Mouse (Mus musculus): ENCODE results near the gene Slc19a1. TPM values are rescaled to one million over a fixed set of nuclear protein-coding genes. Genes with fewer than 3 reads are reported as not detected.
A peak's percentile ranks its signal among the peaks of the same experiment; 100 is the strongest.

The Slc19a1 gene
- polyA plus RNA-seq, 1 experiment from 2014 or later = 37.5 TPM

DNA sequence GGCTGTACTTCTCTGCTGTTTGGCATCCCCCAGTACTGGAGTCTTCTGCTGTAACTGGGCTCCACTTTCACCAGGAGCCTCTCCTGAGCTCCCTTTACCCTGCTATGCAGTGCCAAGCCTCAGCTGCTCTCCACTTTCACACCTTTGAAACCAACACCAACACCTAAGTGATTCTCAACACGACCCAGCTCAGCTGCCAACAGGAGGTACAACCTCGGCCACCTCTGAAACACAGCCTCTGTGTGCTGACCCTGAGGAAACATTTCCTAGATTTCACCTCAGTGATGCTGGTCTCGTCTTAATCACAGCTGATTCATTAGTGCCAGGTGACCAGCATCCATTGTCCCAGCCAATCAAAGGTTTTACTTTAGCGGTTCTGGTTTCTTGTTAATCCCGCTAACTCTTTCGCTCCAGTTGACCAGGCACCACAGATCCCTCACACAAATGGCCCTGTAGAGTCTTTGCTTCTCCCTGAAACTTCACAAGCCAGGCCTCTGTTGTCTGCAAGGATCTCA is 3.2 kb upstream of the Slc19a1 start:
- ATAC-seq (ENCODE audit: low FRiP score, low TSS enrichment) (no peak), DNase-seq (no peak)
- peaks cover 5% of the 10 kb centered on the region for H3K4me1 ChIP-seq (ENCODE audit: control insufficient read depth, insufficient read depth, low read length)
- no peak overlapping the region for H3K27ac ChIP-seq (replicated peaks; ENCODE audit: low read depth, low read length)
- H3K4me2 ChIP-seq (ENCODE audit: low read length) = no peak overlapping the region
- no peak overlapping the region for H3K4me3 ChIP-seq (replicated peaks; ENCODE audit: low read depth, low read length)
- no peak overlapping the region for H3K9ac ChIP-seq (replicated peaks; ENCODE audit: low read length)
- H3K36me3 ChIP-seq (ENCODE audit: control insufficient read depth, insufficient read depth, low read length) = no peaks in the 10 kb centered on the region
- 80% methylated on average over 6 of the region's 6 CpGs for WGBS
- H3K9me3 ChIP-seq (ENCODE audit: control insufficient read depth, low read length) = no peaks in the 10 kb centered on the region
- H3K27me3 ChIP-seq (ENCODE audit: control insufficient read depth, insufficient read depth, low read length) = no peaks in the 10 kb centered on the region

DNA sequence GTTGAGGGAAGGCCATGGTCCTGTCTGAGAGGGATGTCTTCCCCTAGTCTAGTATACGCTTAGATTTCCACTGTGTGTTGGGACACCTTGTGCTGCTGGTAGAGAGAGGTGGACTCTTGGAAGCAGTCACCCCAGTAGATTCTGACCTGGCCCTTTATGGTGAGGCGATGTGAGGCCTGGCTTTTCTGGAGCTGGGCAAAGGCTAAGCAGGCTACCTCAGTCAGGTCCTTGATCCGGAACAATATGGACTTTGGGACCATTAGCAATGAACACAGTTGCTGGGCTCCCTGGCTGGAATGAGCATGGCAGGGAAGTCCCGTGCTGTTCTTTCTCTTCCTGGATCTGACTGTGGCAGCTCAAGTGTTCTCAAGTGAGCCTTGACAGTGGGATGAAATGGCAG is 2.3 kb upstream of the Slc19a1 start:
- H3K4me2 ChIP-seq (ENCODE audit: low read length) = no peak overlapping the region
- H3K27ac ChIP-seq (replicated peaks; ENCODE audit: low read depth, low read length) = no peak overlapping the region
- no peak overlapping the region for H3K4me3 ChIP-seq (replicated peaks; ENCODE audit: low read depth, low read length)
- DNase-seq (no peak), ATAC-seq (ENCODE audit: low FRiP score, low TSS enrichment) (no peak)
- 89% methylated on average over 4 of the region's 4 CpGs for WGBS
- no peak overlapping the region for H3K9ac ChIP-seq (replicated peaks; ENCODE audit: low read length)
- peaks cover 14% of the 10 kb centered on the region for H3K4me1 ChIP-seq (ENCODE audit: control insufficient read depth, insufficient read depth, low read length)
- H3K36me3 ChIP-seq (ENCODE audit: control insufficient read depth, insufficient read depth, low read length) = no peaks in the 10 kb centered on the region
- H3K27me3 ChIP-seq (ENCODE audit: control insufficient read depth, insufficient read depth, low read length) = no peaks in the 10 kb centered on the region
- H3K9me3 ChIP-seq (ENCODE audit: control insufficient read depth, low read length) = no peaks in the 10 kb centered on the region

DNA sequence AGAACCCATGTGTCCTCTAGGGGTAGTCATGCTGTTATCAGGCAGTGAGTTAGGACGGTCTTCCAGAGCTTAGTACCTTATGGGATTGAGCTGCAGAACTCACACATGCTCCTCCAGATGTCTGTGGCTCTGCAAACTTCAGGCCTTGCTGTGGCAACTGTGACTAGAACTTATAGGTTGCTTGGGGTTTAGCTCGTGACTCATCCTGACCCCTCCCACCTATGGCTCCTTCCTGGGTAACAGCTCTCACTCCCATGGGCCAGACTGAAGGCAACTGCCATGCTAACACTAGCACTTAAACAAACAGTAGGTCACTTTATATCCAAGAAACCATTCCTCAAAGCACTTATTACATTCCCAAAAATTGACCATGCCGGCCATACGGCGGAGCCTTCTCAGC is 1.4 kb upstream of the Slc19a1 start:
- ATAC-seq (ENCODE audit: low FRiP score, low TSS enrichment) (no peak), DNase-seq (no peak)
- no peak overlapping the region for H3K4me2 ChIP-seq (ENCODE audit: low read length)
- H3K4me1 ChIP-seq (ENCODE audit: control insufficient read depth, insufficient read depth, low read length) = peaks cover 15% of the 10 kb centered on the region
- no peaks in the 10 kb centered on the region for H3K36me3 ChIP-seq (ENCODE audit: control insufficient read depth, insufficient read depth, low read length)
- no peak overlapping the region for H3K4me3 ChIP-seq (replicated peaks; ENCODE audit: low read depth, low read length)
- no peaks in the 10 kb centered on the region for H3K9me3 ChIP-seq (ENCODE audit: control insufficient read depth, low read length)
- H3K27ac ChIP-seq (replicated peaks; ENCODE audit: low read depth, low read length) = no peak overlapping the region
- 87% methylated on average over 5 of the region's 5 CpGs for WGBS
- H3K9ac ChIP-seq (replicated peaks; ENCODE audit: low read length) = no peak overlapping the region
- no peaks in the 10 kb centered on the region for H3K27me3 ChIP-seq (ENCODE audit: control insufficient read depth, insufficient read depth, low read length)

DNA sequence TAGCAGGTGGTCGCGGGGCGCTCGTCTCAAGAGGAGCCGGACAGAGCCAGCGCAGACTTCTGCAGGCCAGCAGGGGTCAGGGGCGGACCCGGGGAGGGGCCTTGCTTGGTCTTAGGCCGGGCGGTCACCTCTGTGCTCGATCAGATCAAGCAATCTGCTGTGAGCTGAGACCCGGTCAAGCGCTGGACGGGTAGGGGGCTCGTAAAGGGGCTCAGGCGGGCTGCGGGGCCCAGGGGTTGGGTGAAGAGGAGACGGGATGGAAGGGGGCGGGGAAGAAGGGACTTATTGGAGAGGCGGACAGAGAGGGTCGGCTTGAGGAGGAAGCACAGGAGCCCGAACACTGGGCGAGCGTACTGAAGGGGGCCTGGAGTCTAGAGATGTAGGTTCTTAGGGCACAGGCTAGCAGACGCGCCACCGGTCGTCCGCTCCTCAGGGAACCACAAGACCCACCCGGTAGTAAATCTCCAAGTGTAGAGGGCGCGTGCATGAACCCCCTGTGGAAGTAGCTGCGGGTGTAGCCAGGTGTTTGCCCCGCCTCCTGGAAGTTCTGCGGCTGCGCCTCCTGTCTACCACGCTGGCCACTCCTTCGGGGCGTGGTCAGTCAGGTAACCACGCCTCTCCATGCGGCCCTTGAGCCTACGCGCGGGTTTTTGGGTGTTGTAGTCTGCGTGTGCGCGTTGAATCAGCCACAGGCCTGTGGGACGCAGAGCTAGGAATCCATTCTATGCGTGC is 716 bp downstream of the Slc19a1 start:
- no peaks in the 10 kb centered on the region for H3K9me3 ChIP-seq (ENCODE audit: control insufficient read depth, low read length)
- peak; percentile 99 for DNase-seq
- ATAC-seq (ENCODE audit: low FRiP score, low TSS enrichment) = peak; percentile 94
- peak overlapping the region; percentile 69 for H3K9ac ChIP-seq (replicated peaks; ENCODE audit: low read length)
- peaks cover 15% of the 10 kb centered on the region for H3K4me1 ChIP-seq (ENCODE audit: control insufficient read depth, insufficient read depth, low read length)
- no peaks in the 10 kb centered on the region for H3K27me3 ChIP-seq (ENCODE audit: control insufficient read depth, insufficient read depth, low read length)
- H3K4me3 ChIP-seq (replicated peaks; ENCODE audit: low read depth, low read length) = peak overlapping the region; percentile 59
- H3K4me2 ChIP-seq (ENCODE audit: low read length) = peak overlapping the region; percentile 89
- under 1% methylated on average over 49 of the region's 49 CpGs for WGBS
- H3K27ac ChIP-seq (replicated peaks; ENCODE audit: low read depth, low read length) = peak overlapping the region; percentile 71; the same call in 1 of the 2 replicates
- peaks cover 1% of the 10 kb centered on the region; the same call in 1 of the 2 replicates for H3K36me3 ChIP-seq (ENCODE audit: control insufficient read depth, insufficient read depth, low read length)

DNA sequence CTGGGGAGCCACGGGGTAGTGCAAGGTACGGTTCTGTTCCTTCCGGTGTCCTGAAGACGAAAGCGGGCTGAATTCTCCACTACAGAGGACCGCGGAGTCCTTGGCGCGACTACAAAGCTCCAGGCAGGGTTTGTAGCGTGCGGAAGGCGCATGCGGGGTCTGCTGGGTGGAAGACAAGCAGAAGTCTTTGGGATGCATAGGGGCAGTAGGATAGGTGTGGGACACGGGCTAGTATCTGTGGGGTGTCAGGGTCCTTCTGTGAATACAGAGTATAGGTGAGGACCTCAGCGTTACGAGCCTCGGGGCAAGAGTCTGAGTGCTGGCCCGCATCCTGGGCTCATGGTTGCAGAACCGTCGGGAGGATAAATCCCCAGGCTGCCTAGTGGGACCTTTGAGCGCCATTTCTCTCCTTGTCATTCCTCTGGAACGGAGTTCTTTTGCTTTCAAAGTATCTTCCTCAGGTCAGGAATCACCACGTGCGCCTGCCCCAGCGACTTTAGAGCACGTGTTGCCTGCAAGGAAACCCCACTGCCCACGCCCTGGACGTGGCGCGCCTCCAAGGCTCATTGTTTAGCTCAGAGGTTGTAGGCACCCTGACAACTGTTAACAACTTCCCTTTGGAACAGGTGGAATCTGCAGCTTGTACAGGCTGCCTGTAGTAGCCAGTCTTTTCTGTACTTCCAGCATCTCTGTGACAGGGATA is 1.4 kb downstream of the Slc19a1 start:
- peak overlapping the region; percentile 49 for H3K27ac ChIP-seq (replicated peaks; ENCODE audit: low read depth, low read length)
- DNase-seq (peak; percentile 57), ATAC-seq (ENCODE audit: low FRiP score, low TSS enrichment) (peak; percentile 66)
- H3K36me3 ChIP-seq (ENCODE audit: control insufficient read depth, insufficient read depth, low read length) = peaks cover 7% of the 10 kb centered on the region
- H3K4me2 ChIP-seq (ENCODE audit: low read length) = peak overlapping the region; percentile 89
- peaks cover 15% of the 10 kb centered on the region for H3K4me1 ChIP-seq (ENCODE audit: control insufficient read depth, insufficient read depth, low read length)
- WGBS = under 1% methylated on average over 30 of the region's 30 CpGs
- no peaks in the 10 kb centered on the region for H3K27me3 ChIP-seq (ENCODE audit: control insufficient read depth, insufficient read depth, low read length)
- H3K4me3 ChIP-seq (replicated peaks; ENCODE audit: low read depth, low read length) = peak overlapping the region; percentile 59
- no peaks in the 10 kb centered on the region for H3K9me3 ChIP-seq (ENCODE audit: control insufficient read depth, low read length)
- H3K9ac ChIP-seq (replicated peaks; ENCODE audit: low read length) = peak overlapping the region; percentile 69

DNA sequence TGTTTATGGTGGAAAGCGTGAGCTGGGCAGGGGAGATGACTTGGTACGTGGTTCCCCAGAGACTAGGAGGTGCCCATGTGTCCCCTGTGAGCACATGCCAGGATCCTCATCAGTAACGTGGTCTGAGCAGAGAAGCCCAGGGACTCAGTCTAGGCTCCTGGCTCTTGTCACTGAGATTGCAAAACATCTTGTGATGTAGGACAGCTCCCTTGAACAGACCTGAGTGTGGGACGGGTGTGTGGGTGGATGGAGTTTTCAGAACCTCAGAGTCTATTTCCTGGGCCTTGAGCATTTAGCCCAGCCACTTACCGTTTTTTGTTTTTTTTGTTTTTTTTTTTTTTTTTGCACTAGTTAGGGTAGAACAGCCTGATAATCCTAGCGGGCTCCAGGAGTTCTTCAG is 3.4 kb downstream of the Slc19a1 start:
- Histone ChIP-seq H3K4me1 (ENCODE audit: control insufficient read depth, insufficient read depth, low read length) (peaks cover 15% of the 10 kb centered on the region), H3K27ac (replicated peaks; ENCODE audit: low read depth, low read length) (no peak overlapping the region), H3K9ac (replicated peaks; ENCODE audit: low read length) (no peak overlapping the region), H3K4me2 (ENCODE audit: low read length) (no peak overlapping the region), H3K36me3 (ENCODE audit: control insufficient read depth, insufficient read depth, low read length) (peaks cover 18% of the 10 kb centered on the region), H3K9me3 (ENCODE audit: control insufficient read depth, low read length) (no peaks in the 10 kb centered on the region), H3K4me3 (replicated peaks; ENCODE audit: low read depth, low read length) (no peak overlapping the region), H3K27me3 (ENCODE audit: control insufficient read depth, insufficient read depth, low read length) (no peaks in the 10 kb centered on the region)
- DNase-seq (no peak), ATAC-seq (ENCODE audit: low FRiP score, low TSS enrichment) (no peak)
- WGBS = 89% methylated on average over 6 of the region's 6 CpGs

DNA sequence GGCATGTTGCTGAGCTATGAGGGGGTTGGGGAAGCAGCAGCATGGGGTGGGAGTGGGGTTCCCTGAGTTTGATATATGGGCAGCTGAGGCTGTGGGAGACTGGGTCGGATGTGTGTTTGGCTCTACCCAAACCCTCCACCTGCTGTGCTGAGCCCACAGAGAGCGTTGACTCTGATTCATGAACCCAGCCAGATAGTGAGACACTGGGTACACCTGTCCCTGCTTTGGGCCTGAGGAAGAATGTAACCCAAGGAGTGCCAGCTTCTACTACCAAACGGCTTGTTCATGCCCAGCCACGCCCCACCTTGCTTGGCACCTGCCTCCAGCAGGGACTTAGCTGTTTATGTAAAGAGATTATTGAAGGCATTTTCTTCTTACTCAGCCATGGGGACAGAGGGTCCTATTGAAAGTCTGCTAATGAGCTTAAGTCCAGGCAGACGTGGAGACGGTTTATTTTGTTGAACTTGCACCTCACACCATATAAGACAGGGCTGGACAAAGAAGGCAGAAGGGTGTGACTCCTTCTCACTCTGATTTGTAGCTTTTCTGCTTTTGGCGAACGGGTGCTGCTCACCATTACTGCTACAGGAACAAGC is 6.6 kb downstream of the Slc19a1 start:
- Histone ChIP-seq H3K9me3 (ENCODE audit: control insufficient read depth, low read length) (no peaks in the 10 kb centered on the region), H3K4me3 (replicated peaks; ENCODE audit: low read depth, low read length) (no peak overlapping the region)
- 71% methylated on average over 8 of the region's 8 CpGs for WGBS

DNA sequence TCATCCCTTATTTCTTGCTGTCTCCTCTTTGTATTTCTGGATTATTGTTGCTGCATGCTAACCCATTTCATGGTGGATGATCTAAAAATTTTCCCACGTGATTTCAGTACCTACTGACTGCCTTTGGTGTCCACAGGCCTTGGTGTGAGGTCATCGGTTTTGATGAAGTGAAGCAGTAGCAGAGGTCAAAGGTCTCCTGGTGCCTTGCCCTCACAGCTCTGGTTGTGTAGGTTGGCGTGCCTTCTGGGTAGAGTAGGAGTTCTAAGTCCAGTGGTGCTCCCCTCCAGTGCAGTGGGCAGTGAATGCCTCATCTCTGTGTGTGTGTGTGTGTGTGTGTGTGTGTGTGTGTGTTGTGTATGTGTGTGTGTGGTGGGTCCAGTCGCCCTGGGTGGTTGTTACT is 16.2 kb downstream of the Slc19a1 start:
- no peak for DNase-seq
- no peak overlapping the region for H3K27ac ChIP-seq (replicated peaks; ENCODE audit: low read depth, low read length)
- H3K4me1 ChIP-seq (ENCODE audit: control insufficient read depth, insufficient read depth, low read length) = no peaks in the 10 kb centered on the region
- H3K27me3 ChIP-seq (ENCODE audit: control insufficient read depth, insufficient read depth, low read length) = no peaks in the 10 kb centered on the region
- no peak overlapping the region for H3K9ac ChIP-seq (replicated peaks; ENCODE audit: low read length)
- H3K36me3 ChIP-seq (ENCODE audit: control insufficient read depth, insufficient read depth, low read length) = peaks cover 69% of the 10 kb centered on the region
- H3K4me2 ChIP-seq (ENCODE audit: low read length) = no peak overlapping the region
- ATAC-seq (ENCODE audit: low FRiP score, low TSS enrichment) = no peak
- no peak overlapping the region for H3K4me3 ChIP-seq (replicated peaks; ENCODE audit: low read depth, low read length)
- no peaks in the 10 kb centered on the region for H3K9me3 ChIP-seq (ENCODE audit: control insufficient read depth, low read length)
- 83% methylated on average over 4 of the region's 4 CpGs for WGBS

More for the DNA sequence above, 6.6 kb downstream of the Slc19a1 start:
- no peak for ATAC-seq (ENCODE audit: low FRiP score, low TSS enrichment)
- no peaks in the 10 kb centered on the region for H3K27me3 ChIP-seq (ENCODE audit: control insufficient read depth, insufficient read depth, low read length)
- no peak overlapping the region for H3K27ac ChIP-seq (replicated peaks; ENCODE audit: low read depth, low read length)
- no peak for DNase-seq
- H3K4me2 ChIP-seq (ENCODE audit: low read length) = no peak overlapping the region
- H3K9ac ChIP-seq (replicated peaks; ENCODE audit: low read length) = no peak overlapping the region
- H3K36me3 ChIP-seq (ENCODE audit: control insufficient read depth, insufficient read depth, low read length) = peaks cover 39% of the 10 kb centered on the region
- peaks cover 12% of the 10 kb centered on the region for H3K4me1 ChIP-seq (ENCODE audit: control insufficient read depth, insufficient read depth, low read length)

All from midbrain, embryonic 14.5 days (tissue).